Mouse (Mus musculus): ENCODE data around the gene Ccdc47. TPM values are rescaled to one million over a fixed set of nuclear protein-coding genes. Genes with fewer than 3 reads are reported as not detected.

Ccdc47 gene
- polyA plus RNA-seq, 1 experiment from 2014 or later, result 44.2 TPM

GRCm38 (mm10) chr11:106175081-106175480, 41.1 kb downstream of the Ccdc47 start:
- 64% methylated on average over 3 of the region's 3 CpGs for WGBS (ENCODE audit: insufficient replicate concordance)
- Histone ChIP-seq H3K9me3 (replicated peaks; ENCODE audit: control insufficient read depth, low read length) (no peaks in the 10 kb centered on the region), H3K36me3 (ENCODE audit: control insufficient read depth, insufficient read depth) (no peaks in the 10 kb centered on the region), H3K4me3 (ENCODE audit: low read depth, low read length) (no peak overlapping the region), H3K27ac (ENCODE audit: low read length) (no peak overlapping the region), H3K4me2 (ENCODE audit: low read depth, low read length) (no peak overlapping the region), H3K4me1 (ENCODE audit: control insufficient read depth, low read depth, low read length) (peaks cover 25% of the 10 kb centered on the region), H3K9ac (ENCODE audit: low read depth, low read length) (no peak overlapping the region), H3K27me3 (ENCODE audit: control insufficient read depth, insufficient read depth, low read depth, low read length) (no peaks in the 10 kb centered on the region)
- no peak for ATAC-seq (ENCODE audit: low read depth)

GRCm38 (mm10) chr11:106174372-106174771, 41.8 kb downstream of the Ccdc47 start:
- no peak overlapping the region for H3K4me3 ChIP-seq (ENCODE audit: low read depth, low read length)
- 66% methylated on average over 5 of the region's 5 CpGs for WGBS (ENCODE audit: insufficient replicate concordance)
- peak; percentile 35; the same call in 1 of the 2 replicates for ATAC-seq (ENCODE audit: low read depth)
- no peak overlapping the region for H3K9ac ChIP-seq (ENCODE audit: low read depth, low read length)
- no peak overlapping the region for H3K27ac ChIP-seq (ENCODE audit: low read length)
- peaks cover 25% of the 10 kb centered on the region for H3K4me1 ChIP-seq (ENCODE audit: control insufficient read depth, low read depth, low read length)
- H3K36me3 ChIP-seq (ENCODE audit: control insufficient read depth, insufficient read depth), result no peaks in the 10 kb centered on the region
- no peaks in the 10 kb centered on the region for H3K9me3 ChIP-seq (replicated peaks; ENCODE audit: control insufficient read depth, low read length)
- no peak overlapping the region for H3K4me2 ChIP-seq (ENCODE audit: low read depth, low read length)
- no peaks in the 10 kb centered on the region for H3K27me3 ChIP-seq (ENCODE audit: control insufficient read depth, insufficient read depth, low read depth, low read length)

GRCm38 (mm10) chr11:106173228-106173627, 42.9 kb downstream of the Ccdc47 start:
- H3K27ac ChIP-seq (ENCODE audit: low read length), result no peak overlapping the region
- H3K4me2 ChIP-seq (ENCODE audit: low read depth, low read length), result no peak overlapping the region
- H3K9ac ChIP-seq (ENCODE audit: low read depth, low read length), result no peak overlapping the region
- no peaks in the 10 kb centered on the region for H3K36me3 ChIP-seq (ENCODE audit: control insufficient read depth, insufficient read depth)
- ATAC-seq (ENCODE audit: low read depth), result no peak
- H3K27me3 ChIP-seq (ENCODE audit: control insufficient read depth, insufficient read depth, low read depth, low read length), result no peaks in the 10 kb centered on the region
- H3K4me1 ChIP-seq (ENCODE audit: control insufficient read depth, low read depth, low read length), result peaks cover 19% of the 10 kb centered on the region
- 70% methylated on average over 2 of the region's 2 CpGs for WGBS (ENCODE audit: insufficient replicate concordance)
- H3K4me3 ChIP-seq (ENCODE audit: low read depth, low read length), result no peak overlapping the region
- no peaks in the 10 kb centered on the region for H3K9me3 ChIP-seq (replicated peaks; ENCODE audit: control insufficient read depth, low read length)

- Histone ChIP-seq H3K4me3 (ENCODE audit: low read depth, low read length) (no peak overlapping the region), H3K4me2 (ENCODE audit: low read depth, low read length) (no peak overlapping the region), H3K27me3 (ENCODE audit: control insufficient read depth, insufficient read depth, low read depth, low read length) (no peaks in the 10 kb centered on the region), H3K9ac (ENCODE audit: low read depth, low read length) (no peak overlapping the region), H3K36me3 (ENCODE audit: control insufficient read depth, insufficient read depth) (no peaks in the 10 kb centered on the region), H3K27ac (ENCODE audit: low read length) (no peak overlapping the region), H3K4me1 (ENCODE audit: control insufficient read depth, low read depth, low read length) (peaks cover 13% of the 10 kb centered on the region), H3K9me3 (replicated peaks; ENCODE audit: control insufficient read depth, low read length) (no peaks in the 10 kb centered on the region)
- 76% methylated on average over 7 of the region's 7 CpGs for WGBS (ENCODE audit: insufficient replicate concordance)
- no peak for ATAC-seq (ENCODE audit: low read depth)
Observed at GRCm38 (mm10) chr11:106170807-106171206, 45.3 kb downstream of the Ccdc47 start.

GRCm38 (mm10) chr11:106167435-106167834, 48.7 kb downstream of the Ccdc47 start:
- Histone ChIP-seq H3K4me2 (ENCODE audit: low read depth, low read length) (no peak overlapping the region), H3K4me1 (ENCODE audit: control insufficient read depth, low read depth, low read length) (peaks cover 7% of the 10 kb centered on the region; the same call in 1 of the 2 replicates), H3K27me3 (ENCODE audit: control insufficient read depth, insufficient read depth, low read depth, low read length) (no peaks in the 10 kb centered on the region), H3K4me3 (ENCODE audit: low read depth, low read length) (no peak overlapping the region), H3K27ac (ENCODE audit: low read length) (peak overlapping the region; percentile 41; the same call in 1 of the 2 replicates), H3K36me3 (ENCODE audit: control insufficient read depth, insufficient read depth) (no peaks in the 10 kb centered on the region), H3K9me3 (replicated peaks; ENCODE audit: control insufficient read depth, low read length) (no peaks in the 10 kb centered on the region), H3K9ac (ENCODE audit: low read depth, low read length) (no peak overlapping the region)
- peak; percentile 19; the same call in 1 of the 2 replicates for ATAC-seq (ENCODE audit: low read depth)
- 44% methylated on average over 5 of the region's 5 CpGs for WGBS (ENCODE audit: insufficient replicate concordance)

- Histone ChIP-seq H3K9me3 (replicated peaks; ENCODE audit: control insufficient read depth, low read length) (no peaks in the 10 kb centered on the region), H3K9ac (ENCODE audit: low read depth, low read length) (no peak overlapping the region), H3K27ac (ENCODE audit: low read length) (peak overlapping the region; percentile 42), H3K4me3 (ENCODE audit: low read depth, low read length) (no peak overlapping the region), H3K27me3 (ENCODE audit: control insufficient read depth, insufficient read depth, low read depth, low read length) (peaks cover 6% of the 10 kb centered on the region), H3K4me1 (ENCODE audit: control insufficient read depth, low read depth, low read length) (peaks cover 15% of the 10 kb centered on the region), H3K36me3 (ENCODE audit: control insufficient read depth, insufficient read depth) (no peaks in the 10 kb centered on the region), H3K4me2 (ENCODE audit: low read depth, low read length) (no peak overlapping the region)
- no peak for ATAC-seq (ENCODE audit: low read depth)
- WGBS (ENCODE audit: insufficient replicate concordance), result 76% methylated on average over 16 of the region's 16 CpGs
Observed at GRCm38 (mm10) chr11:106164601-106165180, 51.5 kb downstream of the Ccdc47 start.

- Histone ChIP-seq H3K4me2 (ENCODE audit: low read depth, low read length) (no peak overlapping the region), H3K36me3 (ENCODE audit: control insufficient read depth, insufficient read depth) (no peaks in the 10 kb centered on the region), H3K9me3 (replicated peaks; ENCODE audit: control insufficient read depth, low read length) (no peaks in the 10 kb centered on the region), H3K9ac (ENCODE audit: low read depth, low read length) (no peak overlapping the region), H3K27ac (ENCODE audit: low read length) (peak overlapping the region; percentile 40; the same call in 1 of the 2 replicates), H3K4me1 (ENCODE audit: control insufficient read depth, low read depth, low read length) (peaks cover 19% of the 10 kb centered on the region), H3K27me3 (ENCODE audit: control insufficient read depth, insufficient read depth, low read depth, low read length) (peaks cover 15% of the 10 kb centered on the region), H3K4me3 (ENCODE audit: low read depth, low read length) (no peak overlapping the region)
- ATAC-seq (ENCODE audit: low read depth), result no peak
- WGBS (ENCODE audit: insufficient replicate concordance), result 45% methylated on average over 4 of the region's 4 CpGs
Observed at GRCm38 (mm10) chr11:106163546-106163945, 52.6 kb downstream of the Ccdc47 start.

- Histone ChIP-seq H3K36me3 (ENCODE audit: control insufficient read depth, insufficient read depth) (no peaks in the 10 kb centered on the region), H3K4me3 (ENCODE audit: low read depth, low read length) (no peak overlapping the region), H3K27me3 (ENCODE audit: control insufficient read depth, insufficient read depth, low read depth, low read length) (peaks cover 19% of the 10 kb centered on the region), H3K27ac (ENCODE audit: low read length) (no peak overlapping the region), H3K9me3 (replicated peaks; ENCODE audit: control insufficient read depth, low read length) (no peaks in the 10 kb centered on the region), H3K9ac (ENCODE audit: low read depth, low read length) (no peak overlapping the region), H3K4me1 (ENCODE audit: control insufficient read depth, low read depth, low read length) (peaks cover 14% of the 10 kb centered on the region), H3K4me2 (ENCODE audit: low read depth, low read length) (no peak overlapping the region)
- 62% methylated on average over 2 of the region's 2 CpGs for WGBS (ENCODE audit: insufficient replicate concordance)
- no peak for ATAC-seq (ENCODE audit: low read depth)
Observed at GRCm38 (mm10) chr11:106162237-106162636, 53.9 kb downstream of the Ccdc47 start.

- Histone ChIP-seq H3K4me2 (ENCODE audit: low read depth, low read length) (peak within 1 kb of the TSS; percentile 94), H3K27me3 (ENCODE audit: control insufficient read depth, insufficient read depth, low read depth, low read length) (peaks cover 19% of the 10 kb centered on the region), H3K36me3 (ENCODE audit: control insufficient read depth, insufficient read depth) (no peaks in the 10 kb centered on the region), H3K4me3 (ENCODE audit: low read depth, low read length) (peak within 1 kb of the TSS; percentile 71), H3K9me3 (replicated peaks; ENCODE audit: control insufficient read depth, low read length) (no peaks in the 10 kb centered on the region), H3K27ac (ENCODE audit: low read length) (peak within 1 kb of the TSS; percentile 87), H3K9ac (ENCODE audit: low read depth, low read length) (peak within 1 kb of the TSS; percentile 76), H3K4me1 (ENCODE audit: control insufficient read depth, low read depth, low read length) (peaks cover 12% of the 10 kb centered on the region)
- WGBS (ENCODE audit: insufficient replicate concordance), result 32% methylated on average over 22 of the region's 22 CpGs
- peak; percentile 17; the same call in 1 of the 2 replicates for ATAC-seq (ENCODE audit: low read depth)
Observed at GRCm38 (mm10) chr11:106160841-106161721, 55.1 kb downstream of the Ccdc47 start, which contains the start of the genes Gm10840 and Limd2. TSS of gene Gm10840 (plus strand) at chr11:106160850. TSS of gene Limd2 (minus strand) at chr11:106160860.
